Mouse (Mus musculus) cerebellum, postnatal 14 days (tissue): ENCODE measurements around the gene Hras.

Source experiments
- DNase-seq, 2 experiments: peaks; one replicate each; pipeline ENCODE4 v3.0.0; 2021; ENCODE audit warnings: mixed read lengths in 2 of 2

The Hras gene

GRCm38 (mm10) chr7:141173323-141173850, 20.4 kb downstream of the Hras start:
- no peak for DNase-seq

GRCm38 (mm10) chr7:141172116-141173006, 21.4 kb downstream of the Hras start, which contains the start of gene Rnh1:
Rnh1 (minus strand) TSS chr7:141172857.
- peak; percentile 95 for DNase-seq

- DNase-seq: no peak
Measured at GRCm38 (mm10) chr7:141169866-141170265, 23.9 kb downstream of the Hras start.

- no peak for DNase-seq
Measured at GRCm38 (mm10) chr7:141169300-141169699, 24.5 kb downstream of the Hras start.

GRCm38 (mm10) chr7:141168518-141168953, 25.3 kb downstream of the Hras start:
- DNase-seq: peak in 1 of 2 experiments; percentile 15

GRCm38 (mm10) chr7:141167901-141168517, 25.8 kb downstream of the Hras start:
- DNase-seq: peak in 1 of 2 experiments; percentile 30

GRCm38 (mm10) chr7:141164850-141165249, 29.0 kb downstream of the Hras start:
- no peak for DNase-seq

GRCm38 (mm10) chr7:141164397-141164796, 29.4 kb downstream of the Hras start:
- no peak for DNase-seq

- no peak for DNase-seq
Measured at GRCm38 (mm10) chr7:141155362-141155761, 38.4 kb downstream of the Hras start.

- DNase-seq: no peak
Measured at GRCm38 (mm10) chr7:141148639-141149038, 45.2 kb downstream of the Hras start.

GRCm38 (mm10) chr7:141147044-141147443, 46.8 kb downstream of the Hras start:
- DNase-seq: peak; percentile 61 to 65

GRCm38 (mm10) chr7:141146043-141146595, 47.7 kb downstream of the Hras start:
- peak in 1 of 2 experiments; percentile 14 for DNase-seq

- DNase-seq: peak in 1 of 2 experiments; percentile 49
Measured at GRCm38 (mm10) chr7:141145403-141145802, 48.4 kb downstream of the Hras start.

- peak in 1 of 2 experiments; percentile 32 for DNase-seq
Measured at GRCm38 (mm10) chr7:141144650-141145049, 49.2 kb downstream of the Hras start.

GRCm38 (mm10) chr7:141143861-141144260, 49.9 kb downstream of the Hras start:
- DNase-seq: no peak

GRCm38 (mm10) chr7:141143112-141143511, 50.7 kb downstream of the Hras start:
- peak in 1 of 2 experiments; percentile 73 for DNase-seq

- no peak for DNase-seq
Measured at GRCm38 (mm10) chr7:141141326-141141725, 52.5 kb downstream of the Hras start.
